Mouse (Mus musculus) granulocyte monocyte progenitor cell, adult 5-6 weeks (primary cell): ENCODE results near the gene Nutm1. TPM values are rescaled to one million over a fixed set of nuclear protein-coding genes. Genes with fewer than 3 reads are reported as not detected.
"Not testable (repeated sequence)": the region's sequence is repeated elsewhere in the genome, so short reads cannot be mapped to it uniquely, and the experiment has no call there.

Experiments
- ATAC-seq: replicated peaks from 2 replicates; pipeline ENCODE4 v1.8.0; 2016; ENCODE audit warnings: mild to moderate bottlenecking, moderate TSS enrichment, inconsistent platforms; ENCODE audit not compliant: poor library complexity, severe bottlenecking
- total RNA-seq, 2 experiments: library from RNA; stranded (forward) in 1 of 2; stranded (reverse) in 1 of 2; fragments of 200-712, 200-1000 nt in 1 of 2; fragments of >200 nt in 1 of 2; fragmentation: Nextera tagmentation in 1 of 2; gene quantifications; 2 replicates each; pipeline ENCODE4 v1.2.3; 2014 to 2017

Gene Nutm1
- total RNA-seq (2014; fragmentation: Nextera tagmentation) (not detected in 2 replicates), total RNA-seq (2017) (not detected in 2 replicates)

GRCm38 (mm10) chr2:112259241-112259962 lies at the start of gene Nutm1:
Gene Nutm1 (minus strand): TSS chr2:112259291.
- ATAC-seq, result no peak

GRCm38 (mm10) chr2:112308671-112309070 lies 49.6 kb upstream of the Nutm1 start:
- no peak; the same call in 1 of the 2 replicates for ATAC-seq

GRCm38 (mm10) chr2:112298221-112298620 lies 39.1 kb upstream of the Nutm1 start:
- ATAC-seq, result no peak

GRCm38 (mm10) chr2:112296211-112296610 lies 37.1 kb upstream of the Nutm1 start:
- ATAC-seq, result no peak

- ATAC-seq, result no peak
These were observed 33.7 kb upstream of the Nutm1 start for GRCm38 (mm10) chr2:112292823-112293222.

GRCm38 (mm10) chr2:112289507-112289906 lies 30.4 kb upstream of the Nutm1 start:
- no peak for ATAC-seq

- ATAC-seq, result peak; percentile 39
These were observed 28.0 kb upstream of the Nutm1 start for GRCm38 (mm10) chr2:112287059-112287458.

GRCm38 (mm10) chr2:112286062-112286461 lies 27.0 kb upstream of the Nutm1 start:
- ATAC-seq, result not testable (repeated sequence)

- no peak for ATAC-seq
These were observed 25.9 kb upstream of the Nutm1 start for GRCm38 (mm10) chr2:112285031-112285390.

- peak; percentile 93 for ATAC-seq
These were observed 25.4 kb upstream of the Nutm1 start for GRCm38 (mm10) chr2:112284363-112285030.

GRCm38 (mm10) chr2:112282846-112283245 lies 23.8 kb upstream of the Nutm1 start:
- ATAC-seq, result no peak

GRCm38 (mm10) chr2:112276870-112277269 lies 17.8 kb upstream of the Nutm1 start:
- ATAC-seq, result no peak

- no peak for ATAC-seq
These were observed 14.4 kb upstream of the Nutm1 start for GRCm38 (mm10) chr2:112273474-112273873.

GRCm38 (mm10) chr2:112272909-112273308 lies 13.8 kb upstream of the Nutm1 start:
- no peak for ATAC-seq

GRCm38 (mm10) chr2:112270011-112270410 lies 10.9 kb upstream of the Nutm1 start:
- no peak for ATAC-seq

GRCm38 (mm10) chr2:112267547-112268269 lies 8.6 kb upstream of the Nutm1 start:
- peak; percentile 52 for ATAC-seq

- no peak for ATAC-seq
These were observed 7.7 kb upstream of the Nutm1 start for GRCm38 (mm10) chr2:112266780-112267179.

- ATAC-seq, result peak; percentile 38
These were observed 7.1 kb upstream of the Nutm1 start, which contains the start of gene Gm21985 for GRCm38 (mm10) chr2:112266242-112266592. Gene Gm21985 (plus strand): TSS chr2:112266314.

GRCm38 (mm10) chr2:112265448-112266241 lies 6.6 kb upstream of the Nutm1 start, which contains the start of gene Slc12a6:
Gene Slc12a6 (plus strand): TSS chr2:112265825.
- ATAC-seq, result peak; percentile 63

- ATAC-seq, result no peak
These were observed 5.3 kb upstream of the Nutm1 start for GRCm38 (mm10) chr2:112264364-112264763.
